ENCODE assay signal across 11 mouse cellular contexts in the genomic region with DNA sequence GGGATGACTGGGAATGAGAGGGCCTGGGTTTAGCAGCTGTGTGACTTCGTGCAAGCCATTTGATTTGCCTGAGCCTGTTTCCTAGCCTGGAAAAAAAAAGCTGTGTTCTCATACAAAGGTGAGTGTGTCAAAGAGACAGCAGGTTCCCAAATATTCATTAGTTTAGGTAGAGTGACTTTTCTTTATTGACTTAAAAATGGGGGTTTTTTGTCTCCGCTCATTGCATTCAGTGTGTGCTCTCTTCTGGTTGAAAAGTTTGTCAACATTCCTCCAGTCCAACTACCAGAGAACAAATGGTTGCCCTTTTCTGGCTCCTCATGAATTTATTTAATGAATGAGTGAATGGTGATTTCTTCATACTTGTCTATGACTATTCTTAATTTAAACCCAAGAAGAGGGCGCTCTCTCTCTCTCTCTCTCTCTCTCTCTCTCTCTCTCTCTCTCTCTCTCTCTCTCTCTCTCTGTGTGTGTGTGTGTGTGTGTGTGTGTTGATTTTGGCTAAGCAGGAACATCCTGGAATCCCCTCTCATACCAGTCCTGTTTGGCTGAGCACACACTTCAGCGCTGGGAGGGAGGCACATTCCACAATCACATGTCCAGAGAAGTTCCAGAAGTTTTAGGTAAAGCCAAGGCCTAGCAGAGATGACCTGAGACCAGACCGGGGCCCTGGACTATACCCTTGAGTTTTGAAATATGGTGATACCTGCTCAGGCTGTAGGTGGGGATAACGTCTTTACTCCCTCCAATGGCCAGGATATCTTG. TPM values are rescaled to one million over a fixed set of nuclear protein-coding genes. Genes with fewer than 3 reads are reported as not detected.
A peak's percentile ranks its signal among the peaks of the same experiment; 100 is the strongest.
DNase-seq lines count a peak whose midpoint lies in the region; ATAC-seq and TF ChIP-seq lines count a peak whose summit lies in the region.
"Had no signal": no experiment of that assay in that cellular context is flagged by ENCODE, and none has a peak within 500 bp of the region (broad histone marks: within the 10 kb centered on the region; RNA-seq: fewer than 3 reads in every experiment).

No protein-coding gene starts in this region.

- no peak for TF ChIP-seq POLR2A in cerebellum, adult 2 months (IDR thresholded peaks at IDR 0.05; ENCODE audit: borderline replicate concordance, insufficient read depth, low read length)

- H3K4me1 ChIP-seq in cerebellum, adult 2 months (ENCODE audit: control insufficient read depth, insufficient read depth, low read length): peaks cover 5% of the 10 kb centered on the region; the same call in 1 of the 2 replicates
- peaks cover 9% of the 10 kb centered on the region; the same call in 1 of the 2 replicates for H3K4me1 ChIP-seq in kidney, postnatal 0 days (replicated peaks; ENCODE audit: insufficient read depth, low read length)
- no peaks in the 10 kb centered on the region for H3K4me1 ChIP-seq in kidney, embryonic 14.5 days (ENCODE audit: control insufficient read depth, insufficient read depth, low read length)
- peaks cover 13% of the 10 kb centered on the region; the same call in 1 of the 2 replicates for H3K4me1 ChIP-seq in forebrain, embryonic 14.5 days (ENCODE audit: control insufficient read depth, insufficient read depth, low read length)
- peaks cover 30% of the 10 kb centered on the region for H3K4me1 ChIP-seq in midbrain, embryonic 12.5 days

- H3K9ac ChIP-seq in kidney, postnatal 0 days (ENCODE audit: low read depth, low read length): no peak overlapping the region
- no peak overlapping the region for H3K9ac ChIP-seq in kidney, embryonic 14.5 days (ENCODE audit: low read depth, low read length)
- H3K9ac ChIP-seq in forebrain, embryonic 14.5 days (ENCODE audit: low read length): no peak overlapping the region
- no peak overlapping the region for H3K9ac ChIP-seq in midbrain, embryonic 12.5 days (replicated peaks)

- H3K4me3 ChIP-seq in cerebellum, adult 2 months (replicated peaks; ENCODE audit: insufficient read depth, low read depth, low read length): peak overlapping the region; percentile 3
- no peak overlapping the region for H3K4me3 ChIP-seq in kidney, postnatal 0 days (replicated peaks; ENCODE audit: low read depth, low read length)
- no peak overlapping the region for H3K4me3 ChIP-seq in kidney, embryonic 14.5 days (ENCODE audit: low read length)
- no peak overlapping the region for H3K4me3 ChIP-seq in forebrain, embryonic 14.5 days (ENCODE audit: low read depth, low read length)
- H3K4me3 ChIP-seq in midbrain, embryonic 12.5 days: peak overlapping the region; percentile 54

- H3K27ac ChIP-seq in cerebellum, adult 2 months (ENCODE audit: insufficient read depth, low read length): no peak overlapping the region; the same call in 1 of the 2 replicates
- no peak overlapping the region for H3K27ac ChIP-seq in kidney, postnatal 0 days
- no peak overlapping the region for H3K27ac ChIP-seq in kidney, embryonic 14.5 days (ENCODE audit: low read depth, low read length)
- no peak overlapping the region for H3K27ac ChIP-seq in forebrain, embryonic 14.5 days (ENCODE audit: low read depth, low read length)
- no peak overlapping the region for H3K27ac ChIP-seq in midbrain, embryonic 12.5 days (replicated peaks)

- ATAC-seq in kidney, postnatal 0 days (replicated peaks; ENCODE audit: low FRiP score, low read depth): no peak
- ATAC-seq in kidney, embryonic 14.5 days (ENCODE audit: low FRiP score, low TSS enrichment): no peak
- no peak for ATAC-seq in forebrain, embryonic 14.5 days
- ATAC-seq in midbrain, embryonic 12.5 days (ENCODE audit: low FRiP score, low read depth): no peak
- ATAC-seq: intestine, embryonic 16.5 days had no signal

- no peaks in the 10 kb centered on the region for H3K27me3 ChIP-seq in cerebellum, adult 2 months (ENCODE audit: control insufficient read depth, insufficient read depth, low read length)
- H3K27me3 ChIP-seq in kidney, postnatal 0 days (ENCODE audit: insufficient read depth, low read length): peaks cover 14% of the 10 kb centered on the region; the same call in 1 of the 2 replicates
- H3K27me3 ChIP-seq in kidney, embryonic 14.5 days (ENCODE audit: control insufficient read depth, insufficient read depth, low read length): peaks cover 15% of the 10 kb centered on the region
- H3K27me3 ChIP-seq in forebrain, embryonic 14.5 days (replicated peaks; ENCODE audit: control insufficient read depth, insufficient read depth, low read length): peaks cover 24% of the 10 kb centered on the region
- H3K27me3 ChIP-seq in midbrain, embryonic 12.5 days: peaks cover 51% of the 10 kb centered on the region

- DNase-seq in cerebellum, adult 2 months: no peak
- DNase-seq in cerebellum, adult 11 months: no peak
- peak; percentile 21 for DNase-seq in kidney, postnatal 0 days (ENCODE audit: low spot score)
- DNase-seq in forebrain, embryonic 14.5 days (ENCODE audit: low spot score): no peak
- no peak for DNase-seq in adipocyte (ENCODE audit: low spot score)
- DNase-seq in right cerebral cortex, postnatal 10 days (ENCODE audit: low spot score in 2 of 2): no peak
- DNase-seq: cerebellum, adult 8-10 months had no signal

- WGBS in cerebellum, adult 2 months: 78% methylated on average over 6 of the region's 6 CpGs
- WGBS in kidney, postnatal 0 days: 60% methylated on average over 6 of the region's 6 CpGs
- 60% methylated on average over 6 of the region's 6 CpGs for WGBS in kidney, embryonic 14.5 days
- 43% methylated on average over 6 of the region's 6 CpGs for WGBS in forebrain, embryonic 14.5 days
- 58% methylated on average over 6 of the region's 6 CpGs for WGBS in midbrain, embryonic 12.5 days

- no peak for TF ChIP-seq CTCF in cerebellum, adult 2 months (IDR thresholded peaks at IDR 0.05; ENCODE audit: borderline replicate concordance, insufficient read depth, low read depth, low read length)
- TF ChIP-seq CTCF in kidney, postnatal 0 days (IDR thresholded peaks at IDR 0.05; ENCODE audit: low read depth): no peak

- no peaks in the 10 kb centered on the region for H3K36me3 ChIP-seq in kidney, postnatal 0 days (ENCODE audit: insufficient read depth, low read length)
- no peaks in the 10 kb centered on the region for H3K36me3 ChIP-seq in kidney, embryonic 14.5 days (ENCODE audit: control insufficient read depth, insufficient read depth, low read length)
- no peaks in the 10 kb centered on the region for H3K36me3 ChIP-seq in forebrain, embryonic 14.5 days (ENCODE audit: control insufficient read depth, insufficient read depth, low read length)
- no peaks in the 10 kb centered on the region for H3K36me3 ChIP-seq in midbrain, embryonic 12.5 days
- H3K36me3 ChIP-seq: G1E had no signal

- H3K4me2 ChIP-seq in kidney, postnatal 0 days (ENCODE audit: low read length): no peak overlapping the region
- H3K4me2 ChIP-seq in kidney, embryonic 14.5 days (replicated peaks; ENCODE audit: low read depth, low read length): no peak overlapping the region
- H3K4me2 ChIP-seq in forebrain, embryonic 14.5 days (ENCODE audit: low read length): peak overlapping the region; percentile 99; the same call in 1 of the 2 replicates
- H3K4me2 ChIP-seq in midbrain, embryonic 12.5 days (replicated peaks): peak overlapping the region; percentile 99

- no peaks in the 10 kb centered on the region for H3K9me3 ChIP-seq in kidney, postnatal 0 days (replicated peaks; ENCODE audit: low read length)
- peaks cover 5% of the 10 kb centered on the region; the same call in 1 of the 2 replicates for H3K9me3 ChIP-seq in kidney, embryonic 14.5 days (ENCODE audit: control insufficient read depth, low read length)
- no peaks in the 10 kb centered on the region; the same call in 1 of the 2 replicates for H3K9me3 ChIP-seq in forebrain, embryonic 14.5 days (replicated peaks; ENCODE audit: control insufficient read depth, low read length)
- 0 out of 2 replicates have a peak, but pooled peaks cover 3% of the 10 kb centered on the region for H3K9me3 ChIP-seq in midbrain, embryonic 12.5 days

RNA-seq across cellular contexts. Expression of a gene that starts 2.6 kb away (rescaled TPM):
- 38.2 and 38.7 TPM in 2 replicates for polyA plus RNA-seq in cerebellum, adult 2 months (2012; rRNA removed)
- polyA plus RNA-seq in kidney, postnatal 0 days (2015; fragmentation: Nextera tagmentation; extraction: Ambion mirVana): 12.1 and 12.5 TPM in 2 replicates
- polyA plus RNA-seq in kidney, embryonic 14.5 days (2014; fragmentation: Nextera tagmentation; extraction: Ambion mirVana): 5.8 and 8.5 TPM in 2 replicates
- polyA plus RNA-seq in forebrain, embryonic 14.5 days (2014; fragmentation: Nextera tagmentation; extraction: Ambion mirVana): 10.4 and 15.2 TPM in 2 replicates
- polyA plus RNA-seq in midbrain, embryonic 12.5 days (2016; fragmentation: Nextera tagmentation; extraction: Ambion mirVana): 31.7 and 57.5 TPM in 2 replicates
- polyA plus RNA-seq: G1E had no signal

Comparison
In these comparisons a context has a peak if more than half of its experiments do, and no peak if none do; other contexts are left out.
1. H3K4me3 ChIP-seq: peak in cerebellum, adult 2 months (single experiment) and midbrain, embryonic 12.5 days (single experiment); none in kidney, postnatal 0 days (single experiment), kidney, embryonic 14.5 days (single experiment) and forebrain, embryonic 14.5 days (single experiment).
2. H3K4me2 ChIP-seq: peak in forebrain, embryonic 14.5 days (single experiment) and midbrain, embryonic 12.5 days (single experiment); none in kidney, postnatal 0 days (single experiment) and kidney, embryonic 14.5 days (single experiment).